Mouse (Mus musculus): ENCODE data around the gene Lpgat1.

DNA sequence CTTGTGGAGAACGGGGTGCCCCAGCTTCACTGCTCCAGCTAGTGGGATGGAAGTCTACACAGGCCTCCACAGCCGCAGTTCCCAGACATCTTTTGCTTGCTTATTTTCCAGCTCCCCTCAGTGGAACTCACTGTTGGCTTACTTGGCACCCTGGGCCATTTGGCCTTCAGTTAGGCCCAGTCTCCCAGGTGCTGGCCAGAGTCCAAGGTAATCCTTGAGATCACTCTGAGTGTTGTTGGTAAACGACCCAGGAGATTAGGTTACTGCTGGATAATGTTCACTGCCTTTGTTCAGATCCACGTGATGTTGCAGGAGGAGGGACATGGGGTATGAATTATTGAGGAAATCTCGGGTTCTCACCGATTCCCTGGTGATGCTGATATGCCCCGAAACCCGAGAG is 75.4 kb downstream of the Lpgat1 start:
- TF ChIP-seq CTCF (IDR thresholded peaks at IDR 0.05), result no peak
- no peak for TF ChIP-seq EP300 (IDR thresholded peaks at IDR 0.05)

All from lung, postnatal 0 days (tissue).